Mouse (Mus musculus) adrenal gland, adult 8-10 months (tissue): ENCODE measurements at regions not wholly inside any gene's neighbourhood (a gene's known extent, or its start where the extent isn't known, plus 50 kb on each side); places are given as distances from the start of the nearest gene placed in this dataset.

Experiments used
- DNase-seq: peaks from one replicate; pipeline ENCODE4 v3.0.0; 2022

DNA sequence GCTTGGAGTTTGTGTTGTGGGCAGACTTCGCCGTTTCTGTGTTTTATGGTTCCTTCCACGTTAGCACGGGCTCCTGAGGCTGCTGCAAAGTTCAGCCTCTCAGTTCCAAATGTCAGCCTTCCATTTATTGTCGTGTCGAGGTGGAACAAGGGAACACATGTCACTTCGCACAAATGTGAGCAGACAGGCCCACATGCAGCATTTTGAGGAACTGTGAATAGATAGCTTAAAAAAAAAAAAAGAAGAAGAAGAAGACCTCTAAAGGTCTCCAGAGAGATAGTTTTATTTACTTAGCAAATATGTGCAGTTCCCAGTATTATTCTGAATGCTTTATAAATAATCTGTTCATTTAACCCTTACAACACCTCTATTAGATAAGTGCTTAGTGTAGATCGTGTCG, 66.4 kb upstream of the Zc3h12c start:
- DNase-seq: no peak

- DNase-seq: no peak
Observed at GRCm38 (mm10) chr9:52229589-52229988, 61.2 kb upstream of the Zc3h12c start.

GRCm38 (mm10) chr9:52225646-52226045, 57.3 kb upstream of the Zc3h12c start:
- DNase-seq: no peak

DNA sequence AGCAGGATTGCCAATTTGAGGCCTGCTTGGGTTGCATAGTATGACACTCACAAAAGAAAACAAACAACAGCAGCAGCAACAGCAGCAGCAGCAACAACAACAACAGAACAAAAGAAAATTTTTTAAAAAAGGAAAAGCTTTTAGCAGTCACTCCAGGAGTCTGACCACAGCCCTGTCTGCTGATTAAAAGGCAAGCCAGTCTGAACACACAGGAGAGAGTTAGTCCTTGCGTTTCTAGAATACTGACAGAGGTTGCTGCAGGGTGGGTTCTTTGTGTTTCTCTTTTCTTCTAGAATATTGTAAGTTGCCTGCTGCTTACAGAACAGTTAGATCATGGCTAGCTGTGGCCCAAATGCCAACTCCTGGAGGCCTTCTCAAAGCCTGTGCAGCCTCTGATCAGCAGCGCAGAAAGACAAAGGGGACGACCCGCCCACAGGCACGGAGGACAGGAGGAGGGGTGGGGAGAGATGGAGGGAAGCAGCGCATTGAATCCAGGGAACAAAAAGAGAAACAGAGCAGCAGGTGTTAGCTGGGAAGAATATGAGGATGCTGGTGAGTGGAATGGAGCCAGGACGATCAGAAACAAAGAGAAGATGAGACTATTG, 55.2 kb upstream of the Zc3h12c start:
- DNase-seq: no peak
